Mouse (Mus musculus) forebrain, embryonic 15.5 days (tissue): Measurements from ENCODE around the gene Mcf2. TPM values are rescaled to one million over a fixed set of nuclear protein-coding genes. Genes with fewer than 3 reads are reported as not detected.

Source experiments
- ATAC-seq: fragments of 200-750 bp; cut with Nextera tagmentation; replicated peaks from 2 replicates; pipeline ENCODE4 v1.8.0; 2017; ENCODE audit warnings: mild to moderate bottlenecking, moderate TSS enrichment, moderate library complexity
- H3K27ac ChIP-seq: fragments of 300-500 bp; sonication (generic); replicated peaks from 2 replicates; pipeline ENCODE4 v1.5.1; 2015; ENCODE audit warnings: mild to moderate bottlenecking, inconsistent platforms
- H3K27me3 ChIP-seq: fragments of 300-500 bp; sonication (generic); 2 replicates; pipeline ENCODE4 v1.6.1; 2015; ENCODE audit warnings: inconsistent platforms
- H3K36me3 ChIP-seq: fragments of 300-500 bp; sonication (generic); 2 replicates; pipeline ENCODE4 v1.6.1; 2015; ENCODE audit warnings: mild to moderate bottlenecking, inconsistent platforms
- H3K4me1 ChIP-seq: fragments of 300-500 bp; sonication (generic); 2 replicates; pipeline ENCODE4 v1.6.1; 2015; ENCODE audit warnings: inconsistent platforms
- H3K4me2 ChIP-seq: fragments of 300-500 bp; sonication (generic); replicated peaks from 2 replicates; pipeline ENCODE4 v1.6.1; 2015; ENCODE audit warnings: mild to moderate bottlenecking, inconsistent platforms
- H3K4me3 ChIP-seq: fragments of 300-500 bp; sonication (generic); 2 replicates; pipeline ENCODE4 v1.5.1; 2015; ENCODE audit warnings: mild to moderate bottlenecking, inconsistent platforms
- H3K9ac ChIP-seq: fragments of 300-500 bp; sonication (generic); replicated peaks from 2 replicates; pipeline ENCODE4 v1.6.1; 2015; ENCODE audit warnings: mild to moderate bottlenecking, inconsistent platforms
- H3K9me3 ChIP-seq: fragments of 300-500 bp; sonication (generic); 2 replicates; pipeline ENCODE4 v1.6.1; 2016; ENCODE audit warnings: inconsistent platforms
- WGBS: fragments of 180-500 bp; shearing (Covaris S2); methylation state at CpG from one replicate; pipeline ENCODE4 v1.1.7; 2015; ENCODE audit warnings: mixed read lengths; 5-methylcytosine and 5-hydroxymethylcytosine counted together
- polyA plus RNA-seq: library from polyadenylated mRNA; unstranded; fragments of >200 nt; fragmentation: Nextera tagmentation; extraction: Ambion mirVana; gene quantifications from 2 replicates; pipeline ENCODE4 v1.2.1, GENCODE M21; 2015

Gene Mcf2
- polyA plus RNA-seq, 1 experiment from 2014 or later = 1.3 TPM

- H3K9me3 ChIP-seq = no peaks in the 10 kb centered on the region
- WGBS = 60% methylated on average over 2 of the region's 2 CpGs
- ATAC-seq = no peak
These were observed 157.3 kb downstream of the Mcf2 start for GRCm38 (mm10) chrX:60021595-60021994.

GRCm38 (mm10) chrX:60021007-60021406 is 157.9 kb downstream of the Mcf2 start:
- no peak overlapping the region for H3K27ac ChIP-seq
- 88% methylated on average over 4 of the region's 4 CpGs for WGBS
- H3K4me2 ChIP-seq = no peak overlapping the region
- H3K4me1 ChIP-seq = no peaks in the 10 kb centered on the region
- no peaks in the 10 kb centered on the region for H3K9me3 ChIP-seq
- no peak overlapping the region for H3K4me3 ChIP-seq
- H3K9ac ChIP-seq = no peak overlapping the region
- H3K36me3 ChIP-seq = no peaks in the 10 kb centered on the region
- no peaks in the 10 kb centered on the region for H3K27me3 ChIP-seq
- ATAC-seq = no peak

More at GRCm38 (mm10) chrX:60021595-60021994, 157.3 kb downstream of the Mcf2 start:
- no peak overlapping the region for H3K4me3 ChIP-seq
- H3K27ac ChIP-seq = no peak overlapping the region
- no peaks in the 10 kb centered on the region for H3K36me3 ChIP-seq
- no peak overlapping the region for H3K4me2 ChIP-seq
- H3K4me1 ChIP-seq = no peaks in the 10 kb centered on the region
- H3K27me3 ChIP-seq = no peaks in the 10 kb centered on the region
- no peak overlapping the region for H3K9ac ChIP-seq

DNA sequence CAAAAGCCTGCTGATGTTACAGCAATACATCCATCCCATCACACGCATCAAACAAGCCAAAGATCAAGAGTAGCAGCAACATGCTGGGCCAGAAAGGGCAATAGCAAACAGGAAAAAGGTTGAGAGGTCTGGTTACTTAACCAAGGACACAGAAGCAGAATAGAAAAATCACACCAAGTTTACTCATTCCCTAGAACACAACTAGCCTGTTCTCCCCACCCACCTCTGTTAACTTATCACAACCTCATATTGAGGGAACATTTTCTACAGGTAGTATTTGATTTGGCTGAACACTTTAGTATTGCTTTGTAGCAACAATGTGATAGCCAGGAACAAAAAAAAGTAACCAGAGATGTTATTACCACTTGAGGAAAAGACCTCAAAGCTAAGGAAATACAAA is 164.3 kb downstream of the Mcf2 start:
- Histone ChIP-seq H3K36me3 (no peaks in the 10 kb centered on the region), H3K4me3 (no peak overlapping the region), H3K9me3 (no peaks in the 10 kb centered on the region), H3K27me3 (no peaks in the 10 kb centered on the region), H3K9ac (no peak overlapping the region), H3K27ac (no peak overlapping the region), H3K4me1 (no peaks in the 10 kb centered on the region), H3K4me2 (no peak overlapping the region)
- ATAC-seq = no peak
- WGBS = 82% methylated on average over 1 of the region's 1 CpGs

DNA sequence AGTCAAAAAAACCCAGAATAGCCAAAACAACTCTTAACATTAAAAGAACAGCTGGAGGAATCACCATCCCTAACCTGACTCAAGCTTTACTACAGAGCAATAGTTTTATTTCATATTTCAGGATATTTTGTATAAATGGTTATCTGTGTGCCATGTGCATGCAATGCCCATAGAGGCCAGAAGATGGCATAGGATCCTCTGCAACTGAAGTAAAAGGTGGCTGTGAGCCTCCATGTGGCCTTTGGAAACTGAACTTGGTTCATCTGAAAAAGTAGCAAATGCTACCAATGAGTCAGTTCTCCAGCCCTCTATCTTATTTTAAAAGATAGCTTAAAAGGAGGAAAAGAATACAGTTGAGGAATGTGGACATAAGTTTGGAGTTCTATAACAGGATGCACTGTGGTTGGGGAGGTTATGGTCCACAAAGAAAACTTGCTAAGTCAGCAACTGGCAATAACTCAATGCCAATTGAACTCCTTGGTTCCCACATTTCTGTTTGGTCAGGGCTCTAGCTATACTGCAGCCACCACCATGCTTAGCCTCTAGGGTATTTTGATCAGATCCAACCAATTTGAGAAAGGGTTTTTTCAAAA is 165.7 kb downstream of the Mcf2 start:
- Histone ChIP-seq H3K27ac (no peak overlapping the region), H3K4me3 (no peak overlapping the region), H3K9me3 (no peaks in the 10 kb centered on the region), H3K36me3 (no peaks in the 10 kb centered on the region), H3K4me2 (no peak overlapping the region), H3K27me3 (no peaks in the 10 kb centered on the region), H3K9ac (no peak overlapping the region), H3K4me1 (no peaks in the 10 kb centered on the region)
- ATAC-seq = no peak

Other genes with a start within 250 kb of the Mcf2 start
- not detected in 2 replicates for gene F9, start 179.6 kb downstream of the Mcf2 start, polyA plus RNA-seq